Mouse (Mus musculus) spleen, adult 2 months (tissue): ENCODE results near the gene Lhx3.

Source experiments
- CTCF ChIP-seq: fragments of 200-500 bp; IDR thresholded peaks from 2 replicates; pipeline ENCODE4 v1.5.1; 2011; ENCODE audit warnings: mild to moderate bottlenecking, inconsistent platforms; ENCODE audit not compliant: insufficient read depth, insufficient read length, insufficient replicate concordance; ENCODE audit errors: extremely low read depth
- POLR2A ChIP-seq: fragments of 200-500 bp; IDR thresholded peaks from 2 replicates; pipeline ENCODE4 v1.6.1; 2011; ENCODE audit warnings: low read depth, low read length, inconsistent platforms

- TF ChIP-seq POLR2A (no peak), CTCF (no peak)
These were observed 32.8 kb upstream of the Lhx3 start for GRCm38 (mm10) chr2:26240841-26241240.
